Mouse (Mus musculus) lung, postnatal 0 days (tissue): ENCODE data around the gene Phactr1.

Experiments used
- CTCF ChIP-seq: IDR thresholded peaks from 2 replicates; pipeline ENCODE4 v1.5.1; 2016; ENCODE audit warnings: antibody characterized with exemption, mild to moderate bottlenecking
- EP300 ChIP-seq: IDR thresholded peaks from 2 replicates; pipeline ENCODE4 v1.6.1; 2016; ENCODE audit warnings: antibody characterized with exemption, mild to moderate bottlenecking, control low read depth

GRCm38 (mm10) chr13:43134468-43134867, 454.0 kb downstream of the Phactr1 start:
- TF ChIP-seq EP300 (no peak), CTCF (no peak)
